In the genomic region with DNA sequence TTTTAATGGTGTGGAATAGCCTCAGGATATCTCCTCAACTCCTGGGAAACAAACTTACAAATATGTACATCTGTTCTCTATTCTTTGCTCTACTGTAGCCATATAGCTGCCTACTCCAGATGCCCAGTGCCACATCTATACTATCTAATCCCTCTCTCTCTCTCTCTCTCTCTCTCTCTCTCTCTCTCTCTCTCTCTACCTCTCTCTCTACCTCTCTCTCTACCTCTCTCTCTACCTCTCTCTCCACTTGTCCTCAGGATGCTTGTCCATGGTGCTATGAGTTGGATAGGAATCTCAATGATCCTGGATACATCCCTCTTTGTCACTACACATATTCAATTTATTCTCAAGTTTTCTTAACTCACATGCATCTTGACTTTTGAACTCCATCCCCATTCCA, we compare ENCODE assay signal across 17 mouse cellular contexts.
DNase-seq lines count a peak whose midpoint lies in the region; ATAC-seq and TF ChIP-seq lines count a peak whose summit lies in the region.
"Had no signal": no experiment of that assay in that cellular context is flagged by ENCODE, and none has a peak within 500 bp of the region (broad histone marks: within the 10 kb centered on the region; RNA-seq: fewer than 3 reads in every experiment).

No protein-coding gene starts in this region.

- H3K9me3 ChIP-seq in liver, embryonic 12.5 days (replicated peaks), result no peaks in the 10 kb centered on the region
- H3K9me3 ChIP-seq: G1E had no signal

- H3K4me1 ChIP-seq in liver, embryonic 12.5 days, result no peaks in the 10 kb centered on the region

- H3K9ac ChIP-seq in liver, embryonic 12.5 days, result no peak overlapping the region

- DNase-seq in Patski (ENCODE audit: low read depth, low spot score), result peak; percentile 20
- DNase-seq: adrenal gland, adult 2 months; adrenal gland, adult 8-10 months; adrenal gland, postnatal 10 days; adrenal gland, postnatal 14 days; adrenal gland, postnatal 25 days; adrenal gland, postnatal 36 days; B cell, adult 2 months; cerebellum, adult 11 months; cerebellum, adult 11-12 months; cerebellum, adult 18-20 months; cerebellum, adult 2 months; cerebellum, adult 8-10 months had no signal

- ATAC-seq in Patski, result peak; percentile 100
- ATAC-seq in liver, embryonic 12.5 days, result no peak
- ATAC-seq: activated CD4-positive, CD25-positive, alpha-beta regulatory T cell, adult 4 months; CD4-positive, CD25-positive, alpha-beta regulatory T cell, adult 4 months had no signal

- in situ Hi-C loops in Patski (cut with MboI; ENCODE audit: low pct_unique_long_range_greater_than_20kb), result no loop called here

- CTCF ChIA-PET in Patski (lab: Charles Lee), result no interaction called here

- H3K27ac ChIP-seq in liver, embryonic 12.5 days, result no peak overlapping the region

- H3K4me3 ChIP-seq in liver, embryonic 12.5 days, result no peak overlapping the region

- no peaks in the 10 kb centered on the region for H3K36me3 ChIP-seq in liver, embryonic 12.5 days
- H3K36me3 ChIP-seq: G1E had no signal

- no peak for TF ChIP-seq CTCF in Patski (IDR thresholded peaks at IDR 0.05)

- H3K4me2 ChIP-seq in liver, embryonic 12.5 days, result no peak overlapping the region

- POLR2A ChIA-PET in Patski (lab: Charles Lee), result no interaction called here

- no peaks in the 10 kb centered on the region for H3K27me3 ChIP-seq in Patski
- H3K27me3 ChIP-seq in liver, embryonic 12.5 days (replicated peaks), result no peaks in the 10 kb centered on the region
